Mouse (Mus musculus): ENCODE results near the gene Cplx1. TPM values are rescaled to one million over a fixed set of nuclear protein-coding genes. Genes with fewer than 3 reads are reported as not detected.

Gene Cplx1
- 0.50 TPM for polyA plus RNA-seq (2015; fragmentation: Illumina TruSeq; extraction: RNeasy Lipid Tissue Mini Kit (QIAGEN cat#74804); ENCODE audit: insufficient read depth, low read depth, low replicate concordance)

GRCm38 (mm10) chr5:108549489-108550206 is at the start of gene Cplx1:
Gene Cplx1, minus strand, starts transcription at chr5:108550024.

Other genes starting within 250 kb of the Cplx1 start
- 1.9 TPM for gene Pigg, start 237.4 kb downstream of the Cplx1 start, polyA plus RNA-seq (2015; fragmentation: Illumina TruSeq; extraction: RNeasy Lipid Tissue Mini Kit (QIAGEN cat#74804); ENCODE audit: insufficient read depth, low read depth, low replicate concordance)
- gene Gm42517, start 182.1 kb downstream of the Cplx1 start, polyA plus RNA-seq (2015; fragmentation: Illumina TruSeq; extraction: RNeasy Lipid Tissue Mini Kit (QIAGEN cat#74804); ENCODE audit: insufficient read depth, low read depth, low replicate concordance), result not detected
- not detected for gene Pde6b, start 161.6 kb downstream of the Cplx1 start, polyA plus RNA-seq (2015; fragmentation: Illumina TruSeq; extraction: RNeasy Lipid Tissue Mini Kit (QIAGEN cat#74804); ENCODE audit: insufficient read depth, low read depth, low replicate concordance)
- 167 TPM for gene Atp5k, start 115.6 kb downstream of the Cplx1 start, polyA plus RNA-seq (2015; fragmentation: Illumina TruSeq; extraction: RNeasy Lipid Tissue Mini Kit (QIAGEN cat#74804); ENCODE audit: insufficient read depth, low read depth, low replicate concordance)
- 3.0 TPM for gene Mfsd7a, start 101.1 kb downstream of the Cplx1 start, polyA plus RNA-seq (2015; fragmentation: Illumina TruSeq; extraction: RNeasy Lipid Tissue Mini Kit (QIAGEN cat#74804); ENCODE audit: insufficient read depth, low read depth, low replicate concordance)
- gene Pcgf3, start 88.8 kb downstream of the Cplx1 start, polyA plus RNA-seq (2015; fragmentation: Illumina TruSeq; extraction: RNeasy Lipid Tissue Mini Kit (QIAGEN cat#74804); ENCODE audit: insufficient read depth, low read depth, low replicate concordance), result 3.7 TPM
- 18.7 TPM for gene Gak, start 79.7 kb upstream of the Cplx1 start, polyA plus RNA-seq (2015; fragmentation: Illumina TruSeq; extraction: RNeasy Lipid Tissue Mini Kit (QIAGEN cat#74804); ENCODE audit: insufficient read depth, low read depth, low replicate concordance)
- 4.6 TPM for gene Tmem175, start 79.7 kb upstream of the Cplx1 start, polyA plus RNA-seq (2015; fragmentation: Illumina TruSeq; extraction: RNeasy Lipid Tissue Mini Kit (QIAGEN cat#74804); ENCODE audit: insufficient read depth, low read depth, low replicate concordance)
- 6.5 TPM for gene Idua, start 110.3 kb upstream of the Cplx1 start, polyA plus RNA-seq (2015; fragmentation: Illumina TruSeq; extraction: RNeasy Lipid Tissue Mini Kit (QIAGEN cat#74804); ENCODE audit: insufficient read depth, low read depth, low replicate concordance)
- 5.6 TPM for gene Dgkq, start 119.6 kb upstream of the Cplx1 start, polyA plus RNA-seq (2015; fragmentation: Illumina TruSeq; extraction: RNeasy Lipid Tissue Mini Kit (QIAGEN cat#74804); ENCODE audit: insufficient read depth, low read depth, low replicate concordance)
- gene Slc26a1, start 125.5 kb upstream of the Cplx1 start, polyA plus RNA-seq (2015; fragmentation: Illumina TruSeq; extraction: RNeasy Lipid Tissue Mini Kit (QIAGEN cat#74804); ENCODE audit: insufficient read depth, low read depth, low replicate concordance), result not detected
- gene Fgfrl1, start 142.4 kb upstream of the Cplx1 start, polyA plus RNA-seq (2015; fragmentation: Illumina TruSeq; extraction: RNeasy Lipid Tissue Mini Kit (QIAGEN cat#74804); ENCODE audit: insufficient read depth, low read depth, low replicate concordance), result 2.8 TPM
- 11.1 TPM for gene Rnf212, start 225.0 kb upstream of the Cplx1 start, polyA plus RNA-seq (2015; fragmentation: Illumina TruSeq; extraction: RNeasy Lipid Tissue Mini Kit (QIAGEN cat#74804); ENCODE audit: insufficient read depth, low read depth, low replicate concordance)
- gene Tmed11, start 245.3 kb upstream of the Cplx1 start, polyA plus RNA-seq (2015; fragmentation: Illumina TruSeq; extraction: RNeasy Lipid Tissue Mini Kit (QIAGEN cat#74804); ENCODE audit: insufficient read depth, low read depth, low replicate concordance), result 76.2 TPM